Mouse (Mus musculus) embryo, embryonic 9.5 days (tissue): ENCODE measurements around the gene Ptges2.
A peak's percentile ranks its signal among the peaks of the same experiment; 100 is the strongest.

Source experiments
- DNase-seq: peaks from one replicate; pipeline ENCODE4 v3.0.0-alpha.2; 2017; ENCODE audit errors: extremely low spot score

The Ptges2 gene

DNA sequence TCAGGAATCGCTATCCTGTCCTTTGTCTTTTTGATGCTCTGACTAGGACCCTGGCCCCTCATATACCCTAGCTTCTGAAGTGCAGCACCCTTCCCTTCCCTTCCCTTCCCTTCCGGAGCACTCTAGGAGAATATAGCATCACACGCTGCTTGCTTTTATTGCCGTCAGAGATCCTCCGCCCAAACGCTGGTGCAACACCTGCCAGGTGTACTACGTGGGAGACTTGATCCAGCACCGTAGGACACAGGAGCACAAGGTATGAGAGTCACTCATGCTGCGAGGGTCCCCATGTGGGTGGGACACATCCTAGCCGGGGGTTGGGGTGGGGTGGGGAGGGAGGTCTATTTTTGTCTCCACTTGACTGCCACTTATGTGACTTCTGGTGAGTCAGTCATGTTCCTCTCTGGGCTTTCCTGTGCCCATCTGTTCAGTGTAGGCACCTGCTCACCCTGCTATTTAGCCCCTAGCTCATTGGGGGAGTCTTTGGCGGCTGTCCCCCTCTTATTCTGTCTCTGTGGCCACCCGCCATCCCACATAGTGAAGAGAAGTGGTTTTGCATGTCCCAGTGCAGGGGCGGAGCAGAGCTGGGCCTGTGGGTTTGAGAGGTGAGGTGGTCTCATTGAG, 20.3 kb upstream of the Ptges2 start:
- no peak for DNase-seq

GRCm38 (mm10) chr2:32376963-32377362, 18.7 kb upstream of the Ptges2 start:
- DNase-seq = no peak

DNA sequence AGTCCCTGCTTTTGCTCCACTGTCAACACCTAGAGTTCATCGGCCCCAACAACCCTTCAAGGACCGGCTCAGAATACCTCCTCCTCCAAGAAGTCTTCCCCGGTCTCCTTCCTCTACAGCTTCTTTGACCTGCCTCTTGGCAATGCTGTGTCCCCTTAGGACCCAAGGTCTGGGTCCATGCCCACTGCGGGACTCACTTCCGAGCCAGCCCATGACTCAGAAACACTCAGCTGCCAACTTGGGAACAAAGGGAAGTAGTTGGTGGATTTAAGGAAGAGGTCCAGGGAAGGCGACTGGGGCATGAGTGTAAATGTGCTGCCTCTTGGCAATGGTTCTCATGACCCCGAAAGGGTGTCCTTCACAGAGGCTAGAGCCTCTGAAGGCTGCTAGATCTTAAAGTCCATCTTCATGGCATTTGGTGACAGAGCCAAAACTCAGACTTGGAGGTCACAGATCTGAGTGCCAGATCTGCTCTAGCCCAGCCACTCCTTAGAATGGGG, 15.6 kb upstream of the Ptges2 start:
- no peak for DNase-seq

GRCm38 (mm10) chr2:32381141-32381774, 14.4 kb upstream of the Ptges2 start:
- DNase-seq = no peak

GRCm38 (mm10) chr2:32381775-32382223, 13.9 kb upstream of the Ptges2 start, which contains the start of gene 1110008P14Rik:
Gene 1110008P14Rik (minus strand): TSS chr2:32381938.
- DNase-seq = peak; percentile 95

DNA sequence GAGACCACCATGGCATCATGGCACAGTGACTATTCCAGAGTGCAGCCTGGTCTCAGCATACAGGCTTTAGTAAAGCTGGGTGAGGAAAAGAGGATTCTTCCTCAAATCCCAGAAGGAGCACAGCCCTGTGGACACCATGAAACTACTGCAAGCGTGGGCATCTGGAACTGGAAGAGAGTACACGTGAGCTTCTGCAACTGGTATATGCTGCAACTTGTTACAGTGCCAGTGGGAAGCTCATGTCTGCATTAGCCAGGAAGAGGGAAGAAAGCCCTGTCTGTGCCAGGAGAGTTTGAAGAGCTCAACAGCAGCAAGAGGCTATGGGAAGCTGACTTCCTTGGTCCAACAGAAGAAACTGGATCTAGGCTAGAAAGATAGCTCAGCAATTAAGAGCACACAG, 13.0 kb upstream of the Ptges2 start:
- DNase-seq = no peak

DNA sequence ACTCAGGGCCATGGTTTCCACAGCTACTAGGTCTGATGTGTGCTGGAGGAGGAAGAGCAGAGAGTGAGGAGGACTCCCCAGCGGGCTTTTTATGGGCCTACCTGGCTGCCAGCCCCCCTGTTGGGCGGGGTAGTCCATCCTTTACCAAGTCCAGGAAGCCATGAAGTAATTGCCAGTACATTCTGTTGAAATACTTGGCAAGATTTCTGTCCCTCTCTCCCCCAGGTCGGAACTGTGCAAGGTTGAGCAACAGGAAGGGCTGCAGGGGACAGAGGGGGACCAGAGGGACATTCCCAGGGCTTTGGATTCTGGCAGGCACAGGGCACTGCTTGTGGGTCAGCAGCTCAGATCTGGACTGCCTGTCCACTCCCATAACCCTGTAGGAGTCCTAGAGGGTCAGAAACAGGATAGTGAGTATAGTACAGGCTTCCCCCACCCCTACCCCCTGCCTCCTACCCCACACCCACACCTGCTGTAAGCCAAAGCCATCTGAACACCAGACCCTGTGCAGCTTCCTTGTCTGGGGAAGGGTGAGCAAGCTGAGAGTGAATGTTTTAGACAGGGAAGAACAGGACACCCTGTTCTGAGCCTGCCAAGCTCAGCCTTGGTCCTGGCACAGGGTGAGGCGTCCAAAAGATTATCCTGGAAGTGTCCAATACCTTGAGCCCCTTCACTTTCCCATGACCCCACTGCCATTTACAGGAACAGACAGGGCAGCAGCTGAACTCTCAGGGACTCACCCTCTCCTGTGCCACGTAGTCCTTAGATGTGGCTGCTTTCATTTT, 7.8 kb upstream of the Ptges2 start, which contains the start of gene Lcn2:
TSS of gene Lcn2 (minus strand) at position 547 of the 785 bp plus-strand sequence.
- no peak for DNase-seq

GRCm38 (mm10) chr2:32389157-32389556, 6.5 kb upstream of the Ptges2 start:
- no peak for DNase-seq

GRCm38 (mm10) chr2:32390871-32391270, 4.8 kb upstream of the Ptges2 start:
- DNase-seq = no peak

DNA sequence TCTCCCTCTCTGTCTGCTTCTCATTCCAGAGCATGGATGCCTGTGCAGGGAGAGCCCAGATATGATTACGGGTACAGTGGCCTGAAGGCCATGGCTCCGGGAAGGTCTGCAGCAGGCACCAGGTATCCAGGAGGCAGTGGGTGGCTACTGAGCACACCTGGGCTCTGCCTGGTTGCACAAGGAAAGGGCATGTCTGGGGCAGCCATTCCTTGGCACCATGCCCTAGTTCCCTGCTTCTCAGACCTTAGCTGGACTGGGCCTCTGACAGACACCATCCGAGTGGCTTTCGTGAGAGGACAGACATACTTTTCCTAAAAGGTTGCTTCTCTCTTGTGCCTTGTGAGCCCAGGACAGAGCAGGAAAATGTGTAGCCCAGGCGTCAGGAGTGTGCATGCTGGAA, 3.6 kb upstream of the Ptges2 start:
- DNase-seq = no peak

DNA sequence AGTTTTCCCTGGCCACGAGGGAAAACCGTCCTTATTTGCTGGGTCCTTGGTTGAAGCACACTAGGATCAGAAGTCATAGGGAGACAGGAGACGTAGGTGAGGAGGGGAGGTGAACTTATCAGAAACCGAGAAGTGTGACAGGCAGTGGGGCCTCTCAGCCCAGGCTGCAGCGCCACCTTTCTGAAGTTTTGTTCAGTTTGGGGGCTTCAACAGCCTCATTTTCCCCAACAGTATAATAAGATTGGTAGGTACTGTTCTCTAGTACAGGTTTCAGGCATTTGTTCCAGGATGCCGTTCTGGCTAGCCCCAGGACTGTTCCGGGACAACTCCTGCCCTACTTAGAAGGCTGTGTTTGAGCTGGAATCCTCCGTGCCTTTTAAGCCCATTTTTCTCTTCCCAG, 723 bp upstream of the Ptges2 start:
- DNase-seq = peak; percentile 52

- DNase-seq = peak; percentile 89
These were observed 388 bp downstream of the Ptges2 start for GRCm38 (mm10) chr2:32395946-32396621.

GRCm38 (mm10) chr2:32396695-32397094, 999 bp downstream of the Ptges2 start:
- no peak for DNase-seq

GRCm38 (mm10) chr2:32404663-32405062, 9.0 kb downstream of the Ptges2 start:
- DNase-seq = peak; percentile 90

DNA sequence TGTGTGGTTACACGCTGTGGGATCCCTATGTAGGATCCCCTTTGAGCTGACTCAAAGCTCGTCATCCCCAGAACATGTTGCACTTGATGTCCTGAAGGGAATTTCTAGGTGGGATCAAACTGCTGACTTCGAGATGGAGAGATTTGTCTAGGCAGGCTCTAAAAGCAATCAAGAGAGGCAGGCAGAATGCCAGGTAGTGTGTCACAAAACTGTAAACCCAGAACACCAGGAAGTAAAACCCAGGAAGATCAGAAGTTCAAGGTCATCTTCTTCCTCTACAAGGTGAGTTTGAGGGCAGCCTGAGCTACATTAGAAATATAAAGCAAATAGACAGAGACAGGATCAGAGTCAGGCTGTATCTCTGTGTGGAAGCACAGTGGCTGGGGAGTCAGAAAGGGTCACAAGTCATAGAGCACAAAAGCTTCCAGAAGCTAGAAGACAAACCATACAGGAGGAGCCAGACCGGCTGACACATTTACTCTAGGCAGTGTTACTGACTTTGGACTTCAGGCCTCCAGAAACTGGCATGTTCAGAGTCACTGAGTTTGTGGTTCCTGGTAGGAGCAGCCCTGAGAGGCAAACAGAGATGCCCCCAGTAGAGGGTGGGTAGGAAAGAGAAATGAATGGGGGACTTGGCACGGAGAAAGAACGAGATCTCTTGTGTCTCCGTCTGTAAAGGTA, 11.6 kb downstream of the Ptges2 start:
- no peak for DNase-seq

GRCm38 (mm10) chr2:32408429-32409424, 13.0 kb downstream of the Ptges2 start:
- DNase-seq = peak; percentile 30

- no peak for DNase-seq
These were observed 15.7 kb downstream of the Ptges2 start for GRCm38 (mm10) chr2:32411407-32411806.

DNA sequence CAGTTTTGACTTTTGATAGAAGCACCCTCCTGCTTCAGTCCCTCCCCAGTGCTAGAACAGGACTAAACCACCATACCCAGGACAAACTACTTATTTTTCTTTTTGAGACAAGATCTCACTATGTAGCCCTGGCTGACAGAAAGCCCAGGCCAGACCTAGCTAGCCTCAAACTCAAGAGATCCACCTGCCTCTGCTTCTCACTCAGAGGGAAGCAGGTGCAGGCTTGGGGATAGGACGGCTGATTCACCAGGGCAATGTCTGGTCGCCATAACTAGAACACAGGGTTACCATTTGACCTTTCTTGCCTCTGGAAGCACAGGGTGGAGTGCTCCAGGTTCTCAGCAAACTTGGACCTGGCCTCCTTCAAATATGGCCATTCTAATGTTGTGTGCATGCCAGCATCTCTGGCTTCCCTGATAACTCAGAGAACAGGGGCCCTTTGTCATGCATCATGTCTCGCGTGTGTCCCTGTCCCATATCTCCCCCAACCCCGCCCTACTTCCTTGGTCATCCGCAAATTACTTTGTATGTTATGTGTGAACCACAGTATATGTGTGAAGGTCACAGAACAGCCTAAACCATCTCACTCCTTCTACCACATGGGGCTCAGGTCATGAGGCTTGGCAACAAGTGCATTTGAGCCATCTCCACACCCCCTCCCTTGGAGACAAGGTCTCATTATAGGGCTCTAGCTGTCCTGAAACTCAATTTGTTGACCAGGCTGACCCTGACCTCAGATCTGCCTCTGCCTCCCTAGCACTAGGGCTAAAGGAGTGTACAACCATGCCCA, 17.2 kb downstream of the Ptges2 start:
- DNase-seq = no peak

GRCm38 (mm10) chr2:32413936-32414335, 18.2 kb downstream of the Ptges2 start:
- no peak for DNase-seq
